Mouse (Mus musculus) activated CD4-positive, CD25-positive, alpha-beta regulatory T cell, adult 9 weeks (primary cell): Measurements from ENCODE around the gene Olfr536. TPM values are rescaled to one million over a fixed set of nuclear protein-coding genes. Genes with fewer than 3 reads are reported as not detected.

ENCODE experiments used
- polyA plus RNA-seq: library from polyadenylated mRNA; unstranded; fragments of 100-300 nt; shearing (Covaris generic); gene quantifications from one replicate; pipeline ENCODE4 v1.2.1, GENCODE M21; 2017

Olfr536 gene
- polyA plus RNA-seq, result not detected

DNA sequence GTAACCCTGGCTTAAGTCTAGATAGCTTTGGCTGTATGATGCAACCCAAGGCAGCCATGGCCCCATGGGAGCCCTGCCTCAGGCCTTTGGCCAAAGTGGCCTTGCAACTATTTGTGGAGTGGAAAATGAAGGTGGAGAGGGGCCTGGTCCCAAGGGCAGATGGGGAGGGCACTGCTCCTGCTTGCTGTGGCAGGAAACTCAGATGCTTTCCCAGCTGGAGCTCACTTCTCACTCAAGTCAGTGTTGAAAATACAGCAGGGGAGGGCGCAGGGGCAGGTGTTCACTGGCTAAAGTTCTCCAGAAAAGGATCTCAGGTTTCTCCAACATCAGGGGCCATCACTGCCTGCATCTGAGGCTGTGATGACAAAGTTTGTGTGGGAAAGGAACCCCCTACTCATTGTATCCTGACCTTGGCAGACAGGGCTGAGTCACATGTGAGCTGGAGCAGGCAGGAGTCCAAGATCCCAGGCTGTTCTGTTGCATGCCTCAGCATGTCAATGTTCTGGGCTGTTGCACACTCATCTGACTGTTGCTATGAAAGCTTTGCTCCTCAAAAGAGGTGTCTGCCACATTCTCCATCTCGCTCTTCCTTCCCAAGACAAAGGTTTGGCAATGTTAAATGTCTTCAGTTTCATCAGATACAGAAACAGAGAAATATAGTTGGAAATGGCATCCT, at the start of gene Olfr536:
Gene Olfr536, minus strand, starts transcription at position 51 of the 676 bp plus-strand sequence.

DNA sequence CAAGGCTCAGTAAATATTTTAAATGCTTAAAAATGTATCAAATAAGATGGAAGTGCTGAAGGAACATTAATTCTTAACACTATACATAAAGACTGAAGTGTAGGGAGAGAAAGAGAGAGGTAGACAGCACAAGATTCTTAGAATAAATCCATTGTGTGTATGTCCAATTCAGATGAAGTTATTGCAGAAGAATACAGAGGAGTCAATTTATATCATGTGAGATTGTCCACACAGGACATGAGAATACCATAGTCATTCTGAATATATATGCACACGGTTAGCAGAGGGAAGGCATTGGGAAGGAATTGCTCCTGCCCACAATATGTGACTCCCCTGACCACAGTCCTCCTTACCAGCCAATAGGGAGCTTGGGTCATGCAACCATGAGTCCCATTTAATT, 23.3 kb downstream of the Olfr536 start, which contains the start of gene Olfr535:
Gene Olfr535, plus strand, starts transcription at position 301 of the 400 bp plus-strand sequence.

DNA sequence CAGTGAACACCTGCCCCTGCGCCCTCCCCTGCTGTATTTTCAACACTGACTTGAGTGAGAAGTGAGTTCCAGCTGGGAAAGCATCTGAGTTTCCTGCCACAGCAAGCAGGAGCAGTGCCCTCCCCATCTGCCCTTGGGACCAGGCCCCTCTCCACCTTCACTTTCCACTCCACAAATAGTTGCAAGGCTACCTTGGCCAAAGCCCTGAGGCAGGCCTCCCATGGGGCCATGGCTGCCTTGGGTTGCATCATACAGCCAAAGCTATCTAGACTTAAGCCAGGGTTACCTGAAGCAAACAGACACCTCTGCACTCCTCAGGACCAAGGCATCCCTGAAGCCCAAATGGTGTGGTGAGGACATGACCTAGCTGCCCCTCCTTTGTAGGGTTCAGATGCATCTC, 44.1 kb downstream of the Olfr536 start, which contains the start of gene Olfr533:
Gene Olfr533, plus strand, starts transcription at position 301 of the 400 bp plus-strand sequence.

Other genes with a start within 250 kb of the Olfr536 start
- gene Olfr525, start 186.5 kb downstream of the Olfr536 start, polyA plus RNA-seq, result not detected
- gene Olfr527, start 173.4 kb downstream of the Olfr536 start, polyA plus RNA-seq, result not detected
- gene Olfr60, start 145.7 kb downstream of the Olfr536 start, polyA plus RNA-seq, result 0.27 TPM
- gene Olfr530, start 131.1 kb downstream of the Olfr536 start, polyA plus RNA-seq, result not detected
- not detected for gene Olfr531, start 104.5 kb downstream of the Olfr536 start, polyA plus RNA-seq
- not detected for gene Olfr532, start 85.8 kb downstream of the Olfr536 start, polyA plus RNA-seq
- not detected for gene Olfr533, start 44.0 kb downstream of the Olfr536 start, polyA plus RNA-seq
- not detected for gene Olfr535, start 23.2 kb downstream of the Olfr536 start, polyA plus RNA-seq
- gene Olfr538, start 60.5 kb upstream of the Olfr536 start, polyA plus RNA-seq, result not detected
- not detected for gene Olfr46, start 93.9 kb upstream of the Olfr536 start, polyA plus RNA-seq
- not detected for gene Olfr61, start 121.6 kb upstream of the Olfr536 start, polyA plus RNA-seq
- not detected for gene Olfr53, start 139.1 kb upstream of the Olfr536 start, polyA plus RNA-seq
- gene Olfr539, start 152.5 kb upstream of the Olfr536 start, polyA plus RNA-seq, result not detected
- 0.09 TPM for gene Olfr45, start 174.6 kb upstream of the Olfr536 start, polyA plus RNA-seq
- gene Olfr541, start 189.9 kb upstream of the Olfr536 start, polyA plus RNA-seq, result not detected